Mouse (Mus musculus) stomach, embryonic 16.5 days (tissue): ENCODE data around the gene Wdr48. TPM values are rescaled to one million over a fixed set of nuclear protein-coding genes. Genes with fewer than 3 reads are reported as not detected.

Experiments used
- ATAC-seq: fragments of 200-750 bp; cut with Nextera tagmentation; 2 replicates; pipeline ENCODE4 v1.8.0; 2017; ENCODE audit warnings: moderate number of reproducible peaks, moderate TSS enrichment; ENCODE audit not compliant: insufficient read depth, low FRiP score
- H3K27ac ChIP-seq: fragments of 300-500 bp; sonication (generic); 2 replicates; pipeline ENCODE4 v1.5.1; 2014; ENCODE audit warnings: low read length
- H3K27me3 ChIP-seq: fragments of 300-500 bp; sonication (generic); 2 replicates; pipeline ENCODE4 v1.6.1; 2014; ENCODE audit warnings: low read length, control low read depth, mixed read lengths; ENCODE audit not compliant: control insufficient read depth, insufficient read depth
- H3K36me3 ChIP-seq: fragments of 300-500 bp; sonication (generic); 2 replicates; pipeline ENCODE4 v1.6.1; 2014; ENCODE audit warnings: low read length; ENCODE audit not compliant: control insufficient read depth, insufficient read depth
- H3K4me1 ChIP-seq: fragments of 300-500 bp; sonication (generic); 2 replicates; pipeline ENCODE4 v1.6.1; 2014; ENCODE audit warnings: low read length, control low read depth, mixed read lengths; ENCODE audit not compliant: control insufficient read depth, insufficient read depth
- H3K4me2 ChIP-seq: fragments of 300-500 bp; sonication (generic); 2 replicates; pipeline ENCODE4 v1.6.1; 2014; ENCODE audit warnings: low read depth, low read length, mixed read lengths
- H3K4me3 ChIP-seq: fragments of 300-500 bp; sonication (generic); replicated peaks from 2 replicates; pipeline ENCODE4 v1.5.1; 2014; ENCODE audit warnings: mild to moderate bottlenecking, low read length
- H3K9ac ChIP-seq: fragments of 300-500 bp; sonication (generic); 2 replicates; pipeline ENCODE4 v1.6.1; 2014; ENCODE audit warnings: low read length
- H3K9me3 ChIP-seq: fragments of 300-500 bp; sonication (generic); replicated peaks from 2 replicates; pipeline ENCODE4 v1.6.1; 2016; ENCODE audit warnings: low read length, control low read depth; ENCODE audit not compliant: control insufficient read depth
- WGBS: fragments of 180-500 bp; shearing (Covaris S2); extraction: QIAGEN DNeasy Blood & Tissue Kit; methylation state at CpG from one replicate; pipeline ENCODE4 v1.1.7; 2014; 5-methylcytosine and 5-hydroxymethylcytosine counted together
- polyA plus RNA-seq: library from polyadenylated mRNA; unstranded; fragments of >200 nt; fragmentation: Nextera tagmentation; extraction: Ambion mirVana; gene quantifications from 2 replicates; pipeline ENCODE4 v1.2.1, GENCODE M21; 2015

Gene Wdr48
- polyA plus RNA-seq, 1 experiment from 2014 or later: 43.8 TPM

DNA sequence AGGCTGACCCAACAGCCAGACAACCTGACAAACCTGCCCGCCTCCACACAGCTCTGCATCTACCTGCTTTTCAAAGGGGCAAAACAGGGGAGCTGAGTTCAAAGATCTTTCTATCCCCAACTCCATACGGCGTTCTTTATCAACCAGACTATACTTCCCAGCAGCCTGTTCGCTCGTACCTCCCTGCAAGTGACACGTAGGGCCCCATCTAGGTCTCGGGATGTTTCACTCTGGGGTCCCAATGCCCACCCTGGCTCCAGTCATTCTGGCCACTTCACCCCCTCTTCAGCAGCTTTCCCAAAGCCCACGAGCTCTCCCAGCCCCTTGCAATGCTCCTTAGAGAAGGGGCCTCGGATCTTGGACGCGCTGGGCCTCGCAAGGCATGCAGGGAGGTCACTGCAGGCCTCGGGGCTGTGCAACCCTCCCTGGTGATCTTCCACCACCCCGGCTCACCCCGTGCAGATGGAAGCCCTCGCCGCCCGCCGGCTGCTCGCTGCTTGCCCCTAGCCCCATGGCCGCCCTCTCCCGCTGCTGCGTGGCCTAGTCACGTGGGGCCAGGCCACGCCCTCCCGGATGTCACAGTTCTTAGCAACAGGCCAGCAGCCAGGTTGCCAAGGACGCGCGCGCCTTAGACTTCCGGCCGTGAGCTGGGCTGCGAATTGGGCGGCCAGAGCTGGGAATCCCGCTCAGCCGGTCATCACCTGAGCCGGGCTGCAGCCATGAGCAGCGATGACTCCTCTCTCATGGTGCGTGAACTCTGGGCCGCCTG is 42.5 kb downstream of the Wdr48 start, which contains the start of the genes Gorasp1 and Ttc21a:
Gene Gorasp1, minus strand, starts transcription at position 561 of the 769 bp plus-strand sequence.
Gene Ttc21a, plus strand, starts transcription at position 602 of the 769 bp plus-strand sequence.
- Histone ChIP-seq H3K27me3 (no peaks in the 10 kb centered on the region), H3K36me3 (no peaks in the 10 kb centered on the region), H3K9me3 (no peaks in the 10 kb centered on the region), H3K4me1 (peaks cover 11% of the 10 kb centered on the region; the same call in 1 of the 2 replicates), H3K27ac (peak within 1 kb of the TSS; percentile 82), H3K4me3 (peak within 1 kb of the TSS; percentile 84), H3K9ac (peak within 1 kb of the TSS; percentile 96), H3K4me2 (peak within 1 kb of the TSS; percentile 80)
- 4% methylated on average over 40 of the region's 40 CpGs for WGBS
- ATAC-seq: peak; percentile 94

DNA sequence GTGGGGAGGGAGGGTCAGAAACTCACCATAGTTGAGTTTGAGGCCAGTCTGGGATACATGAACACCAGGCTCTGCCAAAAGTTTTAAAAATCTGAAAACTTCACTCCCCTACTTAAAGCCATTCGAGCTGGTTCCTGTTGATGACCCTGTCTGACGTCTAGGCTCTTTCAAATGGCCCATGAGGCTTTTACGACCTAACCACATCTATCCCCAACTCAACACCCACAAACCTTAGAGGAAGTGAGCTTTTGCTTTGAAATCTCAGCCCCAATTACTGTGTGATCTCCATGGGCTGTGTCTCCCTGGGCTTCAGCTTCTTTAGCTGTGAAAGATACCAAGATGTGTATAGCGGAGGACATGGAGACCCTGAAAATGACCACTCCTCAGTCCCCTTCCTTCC is 43.8 kb downstream of the Wdr48 start:
- Histone ChIP-seq H3K4me2 (no peak overlapping the region), H3K27ac (no peak overlapping the region), H3K4me3 (no peak overlapping the region), H3K9me3 (no peaks in the 10 kb centered on the region), H3K27me3 (no peaks in the 10 kb centered on the region), H3K9ac (no peak overlapping the region), H3K4me1 (peaks cover 11% of the 10 kb centered on the region; the same call in 1 of the 2 replicates), H3K36me3 (no peaks in the 10 kb centered on the region)
- no peak for ATAC-seq
- WGBS: 79% methylated on average over 4 of the region's 4 CpGs

DNA sequence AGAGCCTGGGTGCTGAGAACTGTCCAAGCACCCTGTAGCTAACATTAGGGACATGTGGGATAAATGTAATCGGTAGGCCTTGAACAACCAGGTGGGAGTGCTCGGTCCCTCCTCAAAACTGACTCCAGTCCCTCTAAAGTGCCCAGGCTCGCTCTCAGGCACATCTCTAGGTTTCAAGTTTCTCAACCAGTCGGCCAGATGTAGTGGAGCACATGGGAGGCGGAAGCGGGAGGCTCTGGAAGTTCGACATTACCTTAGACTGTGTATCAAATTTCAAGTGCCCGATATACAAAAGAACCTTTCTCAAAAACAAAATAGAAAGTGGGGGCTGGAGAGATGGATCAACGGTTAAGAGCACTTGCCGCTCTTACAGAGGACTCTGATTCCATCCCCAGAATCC is 45.0 kb downstream of the Wdr48 start:
- WGBS: 56% methylated on average over 10 of the region's 10 CpGs
- no peaks in the 10 kb centered on the region for H3K27me3 ChIP-seq
- no peak overlapping the region for H3K4me3 ChIP-seq
- H3K27ac ChIP-seq: no peak overlapping the region
- H3K9ac ChIP-seq: no peak overlapping the region
- H3K9me3 ChIP-seq: no peaks in the 10 kb centered on the region
- no peaks in the 10 kb centered on the region for H3K36me3 ChIP-seq
- H3K4me1 ChIP-seq: peaks cover 8% of the 10 kb centered on the region; the same call in 1 of the 2 replicates
- no peak for ATAC-seq
- no peak overlapping the region for H3K4me2 ChIP-seq

DNA sequence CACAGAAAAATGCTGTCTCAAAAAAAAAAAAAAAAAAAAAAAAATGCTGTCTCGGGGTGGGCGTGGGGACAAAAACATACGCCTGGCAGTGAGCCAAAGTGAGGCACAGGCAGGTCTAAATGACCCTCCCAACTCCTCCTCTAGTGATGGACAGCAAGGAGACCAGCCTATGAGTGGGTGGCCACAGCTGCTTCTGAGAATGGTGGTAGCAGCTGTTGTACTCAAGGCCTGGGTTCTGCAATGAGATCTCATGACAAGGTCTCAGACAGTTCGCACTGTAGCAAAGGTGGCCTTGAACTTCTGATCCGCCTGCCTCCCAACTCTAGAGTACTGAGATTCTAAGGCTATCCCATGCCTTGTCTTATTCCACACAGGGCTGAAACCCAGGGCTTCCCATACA is 46.7 kb downstream of the Wdr48 start:
- no peaks in the 10 kb centered on the region for H3K27me3 ChIP-seq
- H3K4me2 ChIP-seq: no peak overlapping the region
- 58% methylated on average over 5 of the region's 5 CpGs for WGBS
- H3K9ac ChIP-seq: no peak overlapping the region
- no peak overlapping the region for H3K27ac ChIP-seq
- ATAC-seq: no peak
- H3K4me3 ChIP-seq: no peak overlapping the region
- no peaks in the 10 kb centered on the region for H3K9me3 ChIP-seq
- no peaks in the 10 kb centered on the region for H3K36me3 ChIP-seq
- H3K4me1 ChIP-seq: peaks cover 5% of the 10 kb centered on the region; the same call in 1 of the 2 replicates

DNA sequence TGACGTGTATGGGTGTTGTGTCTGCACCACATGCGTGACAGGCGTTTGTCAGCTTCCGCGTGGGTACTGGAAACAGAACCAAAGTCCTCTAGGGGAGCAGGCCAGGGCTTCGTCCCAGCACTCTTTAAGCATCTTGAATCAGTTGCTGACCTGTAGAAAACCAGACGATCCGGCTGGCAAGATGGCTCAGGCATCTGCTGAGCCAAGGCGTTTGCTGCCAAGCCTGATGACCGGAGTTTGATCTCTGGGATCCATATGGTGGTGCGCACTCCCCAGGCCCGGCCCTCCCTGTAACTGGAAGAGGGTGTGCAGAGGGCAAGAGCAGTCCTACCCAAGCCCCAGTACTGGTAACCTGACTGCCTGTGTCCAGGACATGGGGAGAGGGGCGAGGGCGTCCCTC is 47.2 kb downstream of the Wdr48 start:
- no peak for ATAC-seq
- H3K4me3 ChIP-seq: no peak overlapping the region
- H3K4me1 ChIP-seq: peaks cover 4% of the 10 kb centered on the region; the same call in 1 of the 2 replicates
- no peaks in the 10 kb centered on the region for H3K27me3 ChIP-seq
- H3K9me3 ChIP-seq: no peaks in the 10 kb centered on the region
- H3K36me3 ChIP-seq: no peaks in the 10 kb centered on the region
- no peak overlapping the region for H3K27ac ChIP-seq
- H3K9ac ChIP-seq: no peak overlapping the region
- no peak overlapping the region for H3K4me2 ChIP-seq
- WGBS: 79% methylated on average over 14 of the region's 14 CpGs

DNA sequence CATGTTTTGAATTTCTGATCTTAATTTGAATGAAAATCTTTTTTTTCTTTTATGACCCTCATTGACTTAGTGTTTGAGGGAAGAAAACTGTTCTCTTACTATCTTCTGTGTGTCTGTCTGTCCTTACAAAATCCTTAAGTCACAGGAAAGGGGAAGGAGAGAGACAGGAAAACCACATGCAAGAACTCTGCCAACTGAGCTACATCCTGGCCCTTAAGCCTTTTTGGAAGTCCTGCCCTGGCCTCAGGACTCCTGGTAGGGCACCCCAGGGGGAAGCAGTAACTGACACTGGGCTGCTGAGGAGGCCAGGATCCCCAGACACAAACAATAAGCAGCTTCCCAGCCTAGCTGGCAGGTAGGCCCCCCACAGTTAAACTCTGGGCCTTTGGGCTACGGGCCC is 48.6 kb downstream of the Wdr48 start:
- H3K4me3 ChIP-seq: no peak overlapping the region
- no peak overlapping the region for H3K27ac ChIP-seq
- no peak for ATAC-seq
- H3K9ac ChIP-seq: no peak overlapping the region
- H3K4me1 ChIP-seq: no peaks in the 10 kb centered on the region
- WGBS: 67% methylated on average over 1 of the region's 1 CpGs
- H3K36me3 ChIP-seq: no peaks in the 10 kb centered on the region
- no peak overlapping the region for H3K4me2 ChIP-seq
- H3K9me3 ChIP-seq: no peaks in the 10 kb centered on the region
- H3K27me3 ChIP-seq: no peaks in the 10 kb centered on the region

DNA sequence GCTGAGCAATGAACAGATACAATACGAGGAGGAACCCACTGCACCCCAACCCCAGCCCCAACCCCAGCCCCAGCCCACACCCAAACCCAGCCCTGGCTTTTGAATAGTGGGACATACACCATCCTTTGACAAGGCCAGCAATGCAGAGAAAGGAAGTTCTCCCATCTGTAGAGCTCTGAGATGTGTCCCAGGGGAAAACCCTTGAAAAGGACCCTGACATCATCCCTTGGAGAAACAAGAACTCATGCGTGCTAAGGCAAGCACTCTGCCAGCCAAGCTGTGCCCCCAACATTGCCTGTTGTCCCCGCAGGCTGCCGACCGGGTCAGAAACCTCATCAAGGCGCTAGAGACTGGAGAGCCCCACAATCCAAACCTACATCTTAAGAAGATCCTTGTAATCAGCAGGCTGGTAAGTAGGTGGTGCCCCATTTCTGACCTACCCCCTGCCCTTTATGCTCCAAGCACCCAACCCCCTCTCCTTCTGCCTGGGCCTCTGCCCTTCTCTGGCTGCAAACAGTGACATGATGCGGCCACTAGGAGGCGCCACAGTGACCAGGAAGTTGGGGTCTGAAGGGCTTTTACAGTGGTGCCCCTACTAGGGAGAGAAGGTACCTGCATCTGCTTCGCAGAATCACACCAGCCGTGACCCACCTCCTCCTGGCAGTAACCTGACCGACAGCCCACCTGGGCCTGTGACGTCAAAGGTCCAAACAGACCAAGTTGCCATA is 50.7 kb downstream of the Wdr48 start:
- Histone ChIP-seq H3K27ac (no peak overlapping the region), H3K4me3 (no peak overlapping the region), H3K36me3 (no peaks in the 10 kb centered on the region), H3K4me1 (peaks cover 4% of the 10 kb centered on the region), H3K9me3 (no peaks in the 10 kb centered on the region), H3K9ac (no peak overlapping the region), H3K27me3 (no peaks in the 10 kb centered on the region), H3K4me2 (no peak overlapping the region)
- WGBS: 67% methylated on average over 12 of the region's 12 CpGs
- ATAC-seq: no peak

- 29% methylated on average over 3 of the region's 3 CpGs for WGBS
- H3K4me3 ChIP-seq: no peak overlapping the region
Measured at GRCm38 (mm10) chr9:119948804-119949203, 54.1 kb downstream of the Wdr48 start.

GRCm38 (mm10) chr9:119950434-119950833 is 55.8 kb downstream of the Wdr48 start:
- peak; percentile 41; the same call in 1 of the 2 replicates for ATAC-seq
- 42% methylated on average over 6 of the region's 6 CpGs for WGBS
- H3K4me3 ChIP-seq: no peak overlapping the region

More at GRCm38 (mm10) chr9:119948804-119949203, 54.1 kb downstream of the Wdr48 start:
- no peaks in the 10 kb centered on the region for H3K27me3 ChIP-seq
- H3K36me3 ChIP-seq: no peaks in the 10 kb centered on the region
- no peak overlapping the region for H3K4me2 ChIP-seq
- no peak overlapping the region for H3K27ac ChIP-seq
- H3K4me1 ChIP-seq: peaks cover 10% of the 10 kb centered on the region
- no peak for ATAC-seq
- no peaks in the 10 kb centered on the region for H3K9me3 ChIP-seq
- peak overlapping the region; percentile 5; the same call in 1 of the 2 replicates for H3K9ac ChIP-seq

More at GRCm38 (mm10) chr9:119950434-119950833, 55.8 kb downstream of the Wdr48 start:
- Histone ChIP-seq H3K9ac (no peak overlapping the region), H3K36me3 (no peaks in the 10 kb centered on the region), H3K4me1 (peaks cover 10% of the 10 kb centered on the region), H3K27me3 (no peaks in the 10 kb centered on the region), H3K9me3 (no peaks in the 10 kb centered on the region), H3K4me2 (no peak overlapping the region), H3K27ac (no peak overlapping the region)
